ENCODE assay signal across 28 mouse cellular contexts in genomic region chr16:97297140-97297539, GRCm38 (mm10). TPM values are rescaled to one million over a fixed set of nuclear protein-coding genes. Genes with fewer than 3 reads are reported as not detected.
DNase-seq lines count a peak whose midpoint lies in the region; ATAC-seq and TF ChIP-seq lines count a peak whose summit lies in the region.
"Had no signal": no experiment of that assay in that cellular context is flagged by ENCODE, and none has a peak within 500 bp of the region (broad histone marks: within the 10 kb centered on the region; RNA-seq: fewer than 3 reads in every experiment).

No protein-coding gene starts in this region.

- peak; percentile 50 for DNase-seq in forebrain, postnatal 0 days
- peak; percentile 25 to 41 for DNase-seq in right cerebral cortex, postnatal 10 days (ENCODE audit: low spot score in 2 of 2)
- no peak for DNase-seq in right cerebral cortex, postnatal 14 days
- DNase-seq in telencephalon, adult 2 months (ENCODE audit: low read depth, low spot score), result peak; percentile 22
- DNase-seq in adrenal gland, postnatal 14 days, result no peak
- DNase-seq: adrenal gland, adult 8-10 months; adrenal gland, postnatal 25 days; B cell, adult 2 months; cerebellum, adult 11 months; cerebellum, adult 18-20 months; cerebellum, adult 8-10 months; cerebellum, adult 9-11 months; cerebellum, postnatal 14 days; cerebellum, postnatal 36 days; embryo, embryonic 11 days had no signal

- no peak overlapping the region for H3K4me2 ChIP-seq in forebrain, postnatal 0 days (ENCODE audit: low read depth)
- H3K4me2 ChIP-seq in forebrain, embryonic 15.5 days (replicated peaks), result no peak overlapping the region
- H3K4me2 ChIP-seq: embryonic facial prominence, embryonic 13.5 days; embryonic facial prominence, embryonic 15.5 days; forebrain, embryonic 12.5 days had no signal

- no peak for TF ChIP-seq CTCF in forebrain, postnatal 0 days (IDR thresholded peaks at IDR 0.05; ENCODE audit: low read depth)

- H3K27ac ChIP-seq in forebrain, postnatal 0 days (ENCODE audit: low read depth, low read length), result no peak overlapping the region
- H3K27ac ChIP-seq in forebrain, embryonic 15.5 days (replicated peaks), result no peak overlapping the region
- H3K27ac ChIP-seq: embryonic facial prominence, embryonic 13.5 days; embryonic facial prominence, embryonic 15.5 days; forebrain, embryonic 10.5 days; forebrain, embryonic 12.5 days had no signal

- ATAC-seq in forebrain, postnatal 0 days, result peak; percentile 67
- no peak for ATAC-seq in forebrain, embryonic 15.5 days (replicated peaks)
- ATAC-seq: activated CD4-positive, CD25-positive, alpha-beta regulatory T cell, adult 4 months; CD4-positive, CD25-positive, alpha-beta regulatory T cell, adult 4 months; forebrain, embryonic 14.5 days; Patski had no signal

- no peaks in the 10 kb centered on the region for H3K9me3 ChIP-seq in forebrain, postnatal 0 days (ENCODE audit: low read length)
- no peaks in the 10 kb centered on the region for H3K9me3 ChIP-seq in forebrain, embryonic 15.5 days
- H3K9me3 ChIP-seq: embryonic facial prominence, embryonic 13.5 days; embryonic facial prominence, embryonic 15.5 days; forebrain, embryonic 10.5 days; forebrain, embryonic 12.5 days; G1E had no signal

- H3K36me3 ChIP-seq in forebrain, postnatal 0 days (ENCODE audit: insufficient read depth), result no peaks in the 10 kb centered on the region
- no peaks in the 10 kb centered on the region for H3K36me3 ChIP-seq in forebrain, embryonic 15.5 days
- H3K36me3 ChIP-seq: embryonic facial prominence, embryonic 13.5 days; embryonic facial prominence, embryonic 15.5 days; forebrain, embryonic 10.5 days; forebrain, embryonic 12.5 days; G1E had no signal

- no peaks in the 10 kb centered on the region for H3K27me3 ChIP-seq in forebrain, postnatal 0 days (ENCODE audit: insufficient read depth, low read length)
- no peaks in the 10 kb centered on the region for H3K27me3 ChIP-seq in forebrain, embryonic 15.5 days
- H3K27me3 ChIP-seq: CH12.LX; embryonic facial prominence, embryonic 13.5 days; embryonic facial prominence, embryonic 15.5 days; forebrain, embryonic 12.5 days had no signal

- WGBS in forebrain, postnatal 0 days, result 38% methylated on average over 3 of the region's 3 CpGs
- 47% methylated on average over 3 of the region's 3 CpGs for WGBS in forebrain, embryonic 15.5 days

- no peak overlapping the region for H3K4me3 ChIP-seq in forebrain, postnatal 0 days (ENCODE audit: low read depth, low read length)
- no peak overlapping the region for H3K4me3 ChIP-seq in forebrain, embryonic 15.5 days
- H3K4me3 ChIP-seq: embryonic facial prominence, embryonic 13.5 days; embryonic facial prominence, embryonic 15.5 days; erythroblast, embryonic 14.5 days; forebrain, embryonic 10.5 days; forebrain, embryonic 12.5 days had no signal

- H3K4me1 ChIP-seq in forebrain, postnatal 0 days (ENCODE audit: insufficient read depth), result 0 out of 2 replicates have a peak, but pooled peaks cover 4% of the 10 kb centered on the region
- H3K4me1 ChIP-seq in forebrain, embryonic 15.5 days, result peaks cover 13% of the 10 kb centered on the region
- H3K4me1 ChIP-seq: embryonic facial prominence, embryonic 13.5 days had no signal

- H3K9ac ChIP-seq in forebrain, postnatal 0 days, result no peak overlapping the region
- H3K9ac ChIP-seq in forebrain, embryonic 15.5 days (replicated peaks), result no peak overlapping the region
- H3K9ac ChIP-seq: embryonic facial prominence, embryonic 13.5 days; embryonic facial prominence, embryonic 15.5 days; forebrain, embryonic 12.5 days had no signal

RNA-seq across cellular contexts. Expression of gene Bace2, which starts 59.4 kb away (rescaled TPM):
- total RNA-seq in forebrain, postnatal 0 days (2014; rRNA removed), result 2.2 and 2.6 TPM in 2 replicates
- polyA plus RNA-seq in forebrain, postnatal 0 days (2015; fragmentation: Nextera tagmentation; extraction: Ambion mirVana), result 4.5 and 5.9 TPM in 2 replicates
- polyA plus RNA-seq in forebrain, embryonic 15.5 days (2015; fragmentation: Nextera tagmentation; extraction: Ambion mirVana), result 1.0 and 2.1 TPM in 2 replicates
- total RNA-seq in adrenal gland, postnatal 14 days (2021), result 11.4 and 14.3 TPM in 2 replicates
- total RNA-seq: common myeloid progenitor, adult 5-6 weeks had no signal
- polyA plus RNA-seq: erythroblast, embryonic 14.5 days; G1E had no signal

Comparison
In these comparisons a context has a peak if more than half of its experiments do, and no peak if none do; other contexts are left out.
1. DNase-seq: peak in forebrain, postnatal 0 days (single experiment), right cerebral cortex, postnatal 10 days (2 of 2) and telencephalon, adult 2 months (single experiment); none in right cerebral cortex, postnatal 14 days (single experiment) and adrenal gland, postnatal 14 days (single experiment).